Mouse (Mus musculus) forebrain, postnatal 0 days (tissue): Measurements from ENCODE around the gene Plcd1. TPM values are rescaled to one million over a fixed set of nuclear protein-coding genes. Genes with fewer than 3 reads are reported as not detected.

ENCODE experiments used
- ATAC-seq: fragments of 200-750 bp; cut with Nextera tagmentation; 2 replicates; pipeline ENCODE4 v1.8.0; 2017; ENCODE audit warnings: mild to moderate bottlenecking, moderate library complexity
- DNase-seq: peaks from one replicate; pipeline ENCODE4 v3.0.0-alpha.2; 2015
- H3K27ac ChIP-seq: fragments of 300-500 bp; sonication (generic); 2 replicates; pipeline ENCODE4 v1.5.1; 2014; ENCODE audit warnings: low read depth, mild to moderate bottlenecking, antibody characterized with exemption, low read length, moderate library complexity, mixed read lengths
- H3K27me3 ChIP-seq: fragments of 300-500 bp; sonication (generic); 2 replicates; pipeline ENCODE4 v1.6.1; 2014; ENCODE audit warnings: mild to moderate bottlenecking, low read length, mixed read lengths; ENCODE audit not compliant: insufficient read depth
- H3K36me3 ChIP-seq: fragments of 300-500 bp; sonication (generic); 2 replicates; pipeline ENCODE4 v1.6.1; 2014; ENCODE audit warnings: mild to moderate bottlenecking, moderate library complexity; ENCODE audit not compliant: insufficient read depth
- H3K4me1 ChIP-seq: fragments of 300-500 bp; sonication (generic); 2 replicates; pipeline ENCODE4 v1.6.1; 2014; ENCODE audit warnings: antibody characterized with exemption; ENCODE audit not compliant: insufficient read depth
- H3K4me2 ChIP-seq: fragments of 300-500 bp; sonication (generic); 2 replicates; pipeline ENCODE4 v1.6.1; 2014; ENCODE audit warnings: low read depth, mild to moderate bottlenecking, moderate library complexity
- H3K4me3 ChIP-seq: fragments of 300-500 bp; sonication (generic); 2 replicates; pipeline ENCODE4 v1.5.1; 2014; ENCODE audit warnings: low read depth, low read length, mixed read lengths
- H3K9ac ChIP-seq: fragments of 300-500 bp; sonication (generic); 2 replicates; pipeline ENCODE4 v1.6.1; 2014; ENCODE audit warnings: mild to moderate bottlenecking
- H3K9me3 ChIP-seq: fragments of 300-500 bp; sonication (generic); 2 replicates; pipeline ENCODE4 v1.6.1; 2016; ENCODE audit warnings: low read length
- CTCF ChIP-seq: sonication (generic); IDR thresholded peaks from 2 replicates; pipeline ENCODE4 v1.5.1; 2016; ENCODE audit warnings: antibody characterized with exemption, control low read depth, low read depth
- WGBS: fragments of 180-500 bp; shearing (Covaris S2); extraction: QIAGEN DNeasy Blood & Tissue Kit; methylation state at CpG from one replicate; pipeline ENCODE4 v1.1.7; 2014; 5-methylcytosine and 5-hydroxymethylcytosine counted together
- polyA plus RNA-seq: library from polyadenylated mRNA; unstranded; fragments of >200 nt; fragmentation: Nextera tagmentation; extraction: Ambion mirVana; gene quantifications from 2 replicates; pipeline ENCODE4 v1.2.1, GENCODE M21; 2015
- total RNA-seq: library from RNA; depleted of rRNA; stranded (reverse); fragments of >200 nt; gene quantifications from 2 replicates; pipeline ENCODE4 v1.2.3, GENCODE M21; 2014

Plcd1 gene
- total and polyA plus RNA-seq, 2 experiments from 2014 or later, result 11.3 to 16.1 TPM

GRCm38 (mm10) chr9:119052154-119052944, 41.0 kb downstream of the Plcd1 start, which contains the start of gene Vill:
Gene Vill (plus strand): TSS chr9:119052778.
- Histone ChIP-seq H3K36me3 (no peaks in the 10 kb centered on the region), H3K4me3 (0 out of 2 replicates have a peak within 1 kb of the TSS, but pooled peaks have one; percentile 5), H3K9me3 (no peaks in the 10 kb centered on the region), H3K4me1 (no peaks in the 10 kb centered on the region), H3K4me2 (peak within 1 kb of the TSS; percentile 34; the same call in 1 of the 2 replicates), H3K27ac (no peak within 1 kb of the TSS), H3K9ac (no peak within 1 kb of the TSS), H3K27me3 (peaks cover 9% of the 10 kb centered on the region)
- ATAC-seq, result 0 out of 2 replicates have a peak, but pooled peaks have one; percentile 27
- TF ChIP-seq CTCF, result no peak
- 26% methylated on average over 22 of the region's 22 CpGs for WGBS
- DNase-seq, result no peak

- no peak for DNase-seq
- ATAC-seq, result no peak
- no peaks in the 10 kb centered on the region for H3K4me1 ChIP-seq
- H3K4me3 ChIP-seq, result no peak overlapping the region
- H3K27me3 ChIP-seq, result peaks cover 9% of the 10 kb centered on the region
- no peaks in the 10 kb centered on the region for H3K36me3 ChIP-seq
- no peak overlapping the region for H3K4me2 ChIP-seq
- no peak for TF ChIP-seq CTCF
- H3K9ac ChIP-seq, result no peak overlapping the region
- no peaks in the 10 kb centered on the region for H3K9me3 ChIP-seq
- H3K27ac ChIP-seq, result no peak overlapping the region
- WGBS, result 78% methylated on average over 2 of the region's 2 CpGs
Measured at GRCm38 (mm10) chr9:119051158-119051557, 42.1 kb downstream of the Plcd1 start.

GRCm38 (mm10) chr9:119048182-119048903, 45.0 kb downstream of the Plcd1 start:
- ATAC-seq (no peak), DNase-seq (no peak)
- Histone ChIP-seq H3K9me3 (no peaks in the 10 kb centered on the region), H3K4me1 (no peaks in the 10 kb centered on the region), H3K27ac (no peak overlapping the region), H3K36me3 (no peaks in the 10 kb centered on the region; the same call in 1 of the 2 replicates), H3K4me2 (no peak overlapping the region), H3K27me3 (peaks cover 7% of the 10 kb centered on the region), H3K4me3 (no peak overlapping the region), H3K9ac (no peak overlapping the region)
- 84% methylated on average over 11 of the region's 11 CpGs for WGBS
- no peak for TF ChIP-seq CTCF

GRCm38 (mm10) chr9:119040101-119040775, 53.1 kb downstream of the Plcd1 start:
- H3K27me3 ChIP-seq, result no peaks in the 10 kb centered on the region
- H3K4me2 ChIP-seq, result no peak overlapping the region
- no peak overlapping the region for H3K4me3 ChIP-seq
- H3K27ac ChIP-seq, result no peak overlapping the region
- WGBS, result 72% methylated on average over 15 of the region's 15 CpGs
- TF ChIP-seq CTCF, result no peak
- DNase-seq (peak; percentile 16), ATAC-seq (no peak)
- peaks cover 21% of the 10 kb centered on the region for H3K36me3 ChIP-seq
- H3K4me1 ChIP-seq, result no peaks in the 10 kb centered on the region
- no peak overlapping the region for H3K9ac ChIP-seq
- H3K9me3 ChIP-seq, result no peaks in the 10 kb centered on the region

- ATAC-seq, result no peak
- Histone ChIP-seq H3K9ac (no peak overlapping the region), H3K9me3 (no peaks in the 10 kb centered on the region), H3K36me3 (peaks cover 21% of the 10 kb centered on the region), H3K27ac (no peak overlapping the region), H3K27me3 (no peaks in the 10 kb centered on the region), H3K4me2 (no peak overlapping the region), H3K4me1 (peaks cover 4% of the 10 kb centered on the region; the same call in 1 of the 2 replicates), H3K4me3 (no peak overlapping the region)
- no peak for TF ChIP-seq CTCF
- 92% methylated on average over 3 of the region's 3 CpGs for WGBS
- DNase-seq, result no peak
Measured at GRCm38 (mm10) chr9:119038574-119038973, 54.7 kb downstream of the Plcd1 start.

GRCm38 (mm10) chr9:119037076-119037730, 56.1 kb downstream of the Plcd1 start:
- H3K27ac ChIP-seq, result no peak overlapping the region
- 43% methylated on average over 15 of the region's 15 CpGs for WGBS

More at GRCm38 (mm10) chr9:119037076-119037730, 56.1 kb downstream of the Plcd1 start:
- ATAC-seq (no peak), DNase-seq (peak; percentile 49)
- no peaks in the 10 kb centered on the region for H3K9me3 ChIP-seq
- no peak overlapping the region for H3K4me3 ChIP-seq
- no peaks in the 10 kb centered on the region for H3K27me3 ChIP-seq
- no peak overlapping the region for H3K9ac ChIP-seq
- peaks cover 16% of the 10 kb centered on the region for H3K36me3 ChIP-seq
- TF ChIP-seq CTCF, result no peak
- H3K4me2 ChIP-seq, result no peak overlapping the region
- H3K4me1 ChIP-seq, result peaks cover 14% of the 10 kb centered on the region; the same call in 1 of the 2 replicates
